Mouse (Mus musculus): ENCODE measurements at regions not wholly inside any gene's neighbourhood (a gene's known extent, or its start where the extent isn't known, plus 50 kb on each side); places are given as distances from the start of the nearest gene placed in this dataset.

- no peak for DNase-seq (ENCODE audit: low spot score in 2 of 2)
Observed at GRCm38 (mm10) chr2:170258367-170258766, 110.5 kb upstream of the Zfp217 start.

- no peak for DNase-seq (ENCODE audit: low spot score in 2 of 2)
Observed at GRCm38 (mm10) chr2:170257671-170258235, 109.8 kb upstream of the Zfp217 start.

DNA sequence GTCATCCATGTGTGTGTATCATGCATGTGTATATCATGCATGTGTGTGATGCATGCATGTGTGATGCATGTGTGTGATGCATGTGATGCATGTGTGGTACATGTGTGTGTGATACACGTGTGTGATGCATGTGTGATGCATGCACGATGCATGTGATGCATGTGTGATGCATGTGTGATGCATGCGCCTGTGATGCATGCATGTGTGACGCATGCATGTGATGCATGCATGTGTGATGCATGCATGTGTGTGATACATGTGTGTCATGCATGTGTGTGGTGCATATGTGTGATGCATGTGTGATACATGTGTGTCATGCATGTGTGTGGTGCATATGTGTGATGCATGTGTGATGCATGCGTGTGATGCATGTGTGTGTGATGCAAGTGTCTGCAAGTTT is 108.1 kb upstream of the Zfp217 start:
- DNase-seq (ENCODE audit: low spot score in 2 of 2): no peak

DNA sequence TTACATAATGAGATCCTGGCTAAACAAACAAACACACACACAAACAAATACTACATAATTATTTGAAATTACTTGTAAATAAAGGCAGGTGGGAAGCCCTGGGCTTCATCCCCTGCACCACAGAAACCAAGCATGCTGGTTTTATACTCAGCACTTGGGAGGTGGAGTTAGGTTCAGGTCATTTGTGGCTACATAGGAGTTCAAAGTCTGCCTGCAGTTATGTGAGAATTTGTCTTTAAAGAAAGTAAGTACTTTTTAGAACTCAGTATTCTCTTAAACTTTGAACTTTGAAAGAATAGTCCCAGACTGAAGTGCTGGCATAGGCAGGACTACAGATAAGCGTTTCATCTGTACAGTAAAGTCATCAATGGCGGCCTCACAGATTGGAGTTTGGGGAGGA is 107.6 kb upstream of the Zfp217 start:
- DNase-seq (ENCODE audit: low spot score in 2 of 2): no peak

GRCm38 (mm10) chr2:170253681-170254440 is 106.0 kb upstream of the Zfp217 start:
- no peak for DNase-seq (ENCODE audit: low spot score in 2 of 2)

- peak; percentile 9 to 18 for DNase-seq (ENCODE audit: low spot score in 2 of 2)
Observed at GRCm38 (mm10) chr2:170252255-170253034, 104.5 kb upstream of the Zfp217 start.

DNA sequence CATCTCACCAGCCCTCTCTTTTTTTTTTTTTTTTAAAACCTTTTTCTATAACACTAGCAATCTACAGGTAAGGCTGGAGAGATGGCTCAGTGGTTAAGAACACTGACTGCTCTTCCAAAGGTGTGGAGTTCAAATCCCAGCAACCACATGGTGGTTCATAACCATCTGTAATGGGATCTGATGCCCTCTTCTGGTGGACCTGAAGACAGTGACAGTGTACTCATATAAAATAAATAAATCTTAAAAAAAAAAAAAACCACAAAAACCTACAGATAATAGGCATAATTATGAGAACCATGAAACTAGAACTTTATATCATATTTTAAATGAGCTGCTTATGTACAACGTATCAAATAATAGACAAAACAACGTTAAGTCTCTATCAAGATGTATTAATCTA is 102.8 kb upstream of the Zfp217 start:
- no peak for DNase-seq (ENCODE audit: low spot score in 2 of 2)

GRCm38 (mm10) chr2:170247702-170248445 is 100.0 kb upstream of the Zfp217 start:
- peak; percentile 45 to 53 for DNase-seq (ENCODE audit: low spot score in 2 of 2)

DNA sequence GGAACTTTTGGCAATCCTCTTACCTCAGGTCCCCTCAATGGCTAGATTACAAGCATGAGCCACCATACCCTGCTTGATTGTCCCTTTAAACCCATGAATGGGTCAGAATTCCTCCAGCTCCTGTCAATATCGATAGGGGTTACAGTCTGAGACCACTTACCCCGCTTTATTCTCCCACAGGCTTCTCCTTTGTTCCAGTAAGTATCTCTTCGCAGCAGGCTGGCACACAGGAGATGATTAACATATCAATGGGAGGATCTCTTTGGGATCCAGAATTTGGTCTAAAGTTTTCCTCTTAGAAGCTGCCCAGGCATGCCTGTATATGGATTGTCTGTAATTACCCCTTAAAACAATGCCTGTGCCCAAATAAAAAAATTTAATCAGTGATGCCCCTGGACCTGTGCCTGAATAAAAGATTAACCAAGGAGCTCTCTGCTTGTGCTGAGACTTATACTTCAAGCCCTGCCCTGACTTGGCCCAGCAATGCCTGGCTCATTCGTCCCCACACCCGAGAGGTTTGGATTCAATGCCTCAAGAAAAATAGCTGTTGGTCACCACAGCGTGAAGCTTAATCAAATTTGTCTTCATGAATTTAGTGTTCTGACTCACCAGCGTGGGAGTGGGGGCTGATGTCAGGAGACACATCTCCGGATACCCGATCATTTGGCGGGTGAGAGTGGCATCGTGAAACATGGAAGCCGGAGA is 97.9 kb upstream of the Zfp217 start:
- no peak for DNase-seq (ENCODE audit: low spot score in 2 of 2)

DNA sequence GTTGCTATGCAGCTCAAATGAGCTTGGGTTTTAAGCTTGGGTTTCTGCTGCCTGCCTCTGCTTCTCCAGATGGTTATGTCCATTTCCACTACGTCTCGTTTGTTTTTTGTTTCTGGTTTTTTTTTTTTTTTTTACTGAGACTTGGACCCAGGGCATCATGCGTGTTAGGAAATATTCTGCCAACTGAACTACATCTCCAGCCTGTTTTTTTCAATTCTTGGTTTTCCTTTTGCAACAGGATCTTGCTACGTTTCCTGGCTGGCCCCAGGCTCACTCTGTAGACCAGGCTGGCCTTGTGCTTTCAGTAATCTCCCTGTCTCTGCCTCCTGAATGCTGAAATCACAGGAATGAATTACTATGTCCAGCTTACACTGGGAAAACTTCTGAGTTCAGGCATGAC is 96.2 kb upstream of the Zfp217 start:
- DNase-seq (ENCODE audit: low spot score in 2 of 2): no peak

- no peak for DNase-seq (ENCODE audit: low spot score in 2 of 2)
Observed at GRCm38 (mm10) chr2:170237959-170238358, 90.1 kb upstream of the Zfp217 start.

DNA sequence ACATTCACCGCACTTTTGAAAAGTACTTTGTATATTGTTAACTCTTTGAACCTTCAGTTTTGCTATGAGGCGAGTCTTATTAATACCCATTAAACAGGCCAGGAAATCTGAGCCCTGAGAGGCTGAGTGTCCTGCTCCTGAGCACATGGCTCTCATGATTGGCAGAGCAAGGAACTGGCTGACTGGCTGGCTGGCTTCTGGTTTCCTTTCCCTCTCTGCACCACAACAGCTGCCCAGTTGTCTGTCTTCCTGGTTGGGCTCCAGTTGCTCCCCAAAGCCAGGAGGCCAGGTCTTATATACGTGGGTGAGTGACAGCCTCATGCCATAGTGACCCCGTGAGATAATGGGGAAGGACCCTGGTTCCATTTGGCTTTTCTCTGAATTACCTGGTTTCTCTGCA is 85.5 kb upstream of the Zfp217 start:
- no peak for DNase-seq (ENCODE audit: low spot score in 2 of 2)

GRCm38 (mm10) chr2:170229461-170230080 is 81.7 kb upstream of the Zfp217 start:
- no peak for DNase-seq (ENCODE audit: low spot score in 2 of 2)

DNA sequence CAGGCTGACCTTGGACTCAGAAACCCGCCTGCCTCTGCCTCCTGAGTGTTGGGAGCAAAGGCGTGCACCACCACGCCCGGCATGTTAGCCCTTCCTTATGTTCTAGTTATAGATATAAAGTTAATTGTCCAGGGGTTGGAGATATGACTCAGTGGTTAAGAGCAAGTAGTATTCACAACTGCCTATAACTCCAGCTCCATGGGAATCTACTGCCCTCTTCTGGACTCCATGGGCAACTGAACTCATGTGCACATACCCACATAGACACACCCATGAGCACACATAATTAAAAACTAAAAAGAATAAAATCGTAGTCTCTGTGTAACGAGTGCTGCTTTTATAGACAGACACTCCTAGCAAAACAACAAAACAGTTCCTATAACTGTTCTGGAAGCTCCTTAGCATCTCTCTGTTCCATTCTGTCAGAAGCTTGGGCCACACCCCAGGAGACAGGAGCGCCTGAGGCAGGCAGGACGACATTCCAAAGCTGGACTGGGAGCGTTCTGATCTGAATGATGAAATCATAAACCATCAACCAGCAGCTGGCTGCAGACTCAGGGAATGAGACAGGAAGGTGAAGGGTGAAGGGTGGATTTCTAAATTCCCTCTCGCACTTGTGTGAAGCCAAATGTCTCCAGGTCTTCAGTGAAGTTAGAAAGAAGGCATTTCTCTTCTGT is 80.6 kb upstream of the Zfp217 start:
- DNase-seq (ENCODE audit: low spot score in 2 of 2): no peak

DNA sequence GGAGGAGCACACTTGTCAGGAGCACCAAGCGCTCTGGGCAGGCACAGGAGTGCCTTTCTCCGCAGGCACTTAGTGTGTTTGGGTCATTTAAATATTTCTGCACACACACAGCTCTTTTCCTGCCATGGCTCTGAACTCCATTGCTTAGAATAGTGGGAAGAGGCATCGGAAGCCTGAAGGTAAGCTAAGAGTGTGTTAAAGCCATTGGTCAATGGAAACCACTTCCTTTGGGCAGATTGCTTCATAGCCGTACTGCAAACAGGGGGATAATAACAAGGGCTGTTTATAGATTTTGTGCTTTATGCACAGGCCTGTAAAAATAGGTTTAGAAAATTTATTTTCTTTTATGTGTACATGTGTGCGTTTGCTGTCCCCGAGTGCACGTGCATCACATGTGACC is 76.0 kb upstream of the Zfp217 start:
- no peak for DNase-seq (ENCODE audit: low spot score in 2 of 2)

GRCm38 (mm10) chr2:170222819-170223218 is 74.9 kb upstream of the Zfp217 start:
- no peak for DNase-seq (ENCODE audit: low spot score in 2 of 2)

DNA sequence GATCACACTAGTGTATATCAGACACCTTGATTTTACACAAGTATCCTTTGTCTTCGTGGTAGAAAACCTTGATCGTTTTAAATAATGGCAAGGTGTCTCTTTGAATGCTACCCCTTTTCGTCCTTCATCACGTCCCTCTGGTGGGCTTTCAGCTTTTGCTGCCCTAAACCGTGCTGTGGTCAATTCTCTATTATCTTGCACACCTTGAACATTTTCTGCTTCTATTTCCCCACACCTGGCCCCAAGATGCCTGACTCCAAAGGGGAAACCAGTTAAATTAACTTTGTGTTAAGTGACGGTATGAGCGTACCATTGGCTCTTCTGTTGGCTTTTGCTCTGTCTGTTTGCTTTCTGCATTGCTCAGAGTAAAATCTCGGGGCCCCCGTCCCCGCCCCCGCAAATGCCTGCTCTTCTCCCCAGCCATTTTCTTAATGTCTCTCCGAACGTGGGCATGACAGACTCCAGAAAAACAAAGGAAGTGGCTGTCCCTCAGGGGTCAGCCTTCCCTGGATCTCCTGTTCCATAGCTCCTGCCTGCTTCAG is 74.2 kb upstream of the Zfp217 start:
- no peak for DNase-seq (ENCODE audit: low spot score in 2 of 2)

GRCm38 (mm10) chr2:170220871-170221369 is 73.0 kb upstream of the Zfp217 start:
- peak; percentile 34 to 45 for DNase-seq (ENCODE audit: low spot score in 2 of 2)

DNA sequence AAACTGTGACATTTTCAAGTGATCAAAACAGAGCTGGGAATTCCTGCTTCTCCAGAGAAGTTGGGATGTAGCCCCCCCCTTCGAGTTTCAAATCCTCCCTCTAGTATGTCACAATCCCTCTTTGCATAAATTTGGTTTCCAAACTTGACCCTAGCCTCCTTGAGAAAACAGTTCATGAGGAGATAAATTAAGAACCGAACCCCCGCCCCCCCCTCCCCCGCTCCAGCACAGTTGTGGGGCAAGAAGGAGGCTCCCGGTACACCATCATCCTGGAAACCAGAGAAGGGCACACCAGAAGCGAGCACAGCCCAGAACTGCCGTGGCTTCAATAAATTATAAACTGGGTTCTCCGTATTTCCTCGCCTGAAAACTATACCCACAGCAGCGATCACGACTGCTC is 72.5 kb upstream of the Zfp217 start:
- no peak for DNase-seq (ENCODE audit: low spot score in 2 of 2)

All from frontal cortex, postnatal 36 days (tissue).